Mouse (Mus musculus) T-helper 2 cell (primary cell): ENCODE results near the gene Olfr194.
"Not testable (repeated sequence)": the region's sequence is repeated elsewhere in the genome, so short reads cannot be mapped to it uniquely, and the experiment has no call there.

Experiments
- in situ Hi-C: fragments of 300-600 bp; cut with MboI, MseI; formaldehyde crosslinking; loops from one replicate; pipeline ENCODE4 v1.15.1; 2025; ENCODE audit warnings: high pct_unique_total_duplicates

Gene Olfr194

DNA sequence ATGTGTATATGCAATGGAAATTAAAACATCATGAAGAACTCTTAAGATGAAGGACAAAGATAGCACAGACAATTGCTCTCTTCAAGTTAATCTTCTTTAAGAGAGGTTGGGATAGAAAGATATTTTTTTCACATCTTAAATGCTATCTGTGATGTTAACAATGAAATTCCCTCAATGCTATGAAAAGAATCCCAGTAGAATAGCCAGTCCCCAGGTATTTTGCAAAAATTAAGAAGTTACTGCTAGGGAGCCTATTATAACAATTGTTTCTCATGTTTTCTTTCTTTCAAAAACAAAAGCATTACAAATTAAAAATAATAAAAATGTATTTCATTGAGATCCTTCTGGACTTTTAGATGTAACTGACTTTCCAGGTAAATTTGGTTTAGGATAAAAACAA, at the start of gene Olfr194:
Gene Olfr194, minus strand, starts transcription at position 101 of the 400 bp plus-strand sequence.
- in situ Hi-C loops = no loop called here

- in situ Hi-C loops = no loop called here
These were observed 49.5 kb upstream of the Olfr194 start, which contains the start of gene Olfr196 for GRCm38 (mm10) chr16:59170354-59170753. Gene Olfr196, minus strand, starts transcription at chr16:59170454.

GRCm38 (mm10) chr16:59151996-59152395, 31.1 kb upstream of the Olfr194 start:
- in situ Hi-C loops = no loop called here

GRCm38 (mm10) chr16:59146746-59147145, 25.9 kb upstream of the Olfr194 start, which contains the start of gene Olfr195:
Gene Olfr195, plus strand, starts transcription at chr16:59147046.
- in situ Hi-C loops = no loop called here

DNA sequence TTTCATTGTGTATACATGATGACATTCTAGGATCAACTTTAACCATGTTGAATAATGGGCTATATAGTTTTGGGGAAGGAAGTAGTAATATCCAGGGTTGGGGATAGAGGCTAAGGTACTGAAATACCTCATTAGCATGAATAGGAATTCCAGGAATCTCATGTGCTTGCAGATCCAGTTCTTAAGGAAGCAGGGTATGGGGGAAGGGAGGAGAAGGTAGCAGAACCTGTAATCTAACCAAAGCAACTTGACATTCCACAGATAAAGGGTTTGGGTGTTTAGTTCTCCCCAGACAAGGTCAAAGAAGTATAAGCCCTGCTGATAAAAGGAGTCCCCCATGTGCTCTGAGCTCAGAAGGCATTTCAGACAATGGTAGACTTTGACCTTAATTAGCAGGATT, 20.2 kb upstream of the Olfr194 start:
- in situ Hi-C loops = no loop called here

DNA sequence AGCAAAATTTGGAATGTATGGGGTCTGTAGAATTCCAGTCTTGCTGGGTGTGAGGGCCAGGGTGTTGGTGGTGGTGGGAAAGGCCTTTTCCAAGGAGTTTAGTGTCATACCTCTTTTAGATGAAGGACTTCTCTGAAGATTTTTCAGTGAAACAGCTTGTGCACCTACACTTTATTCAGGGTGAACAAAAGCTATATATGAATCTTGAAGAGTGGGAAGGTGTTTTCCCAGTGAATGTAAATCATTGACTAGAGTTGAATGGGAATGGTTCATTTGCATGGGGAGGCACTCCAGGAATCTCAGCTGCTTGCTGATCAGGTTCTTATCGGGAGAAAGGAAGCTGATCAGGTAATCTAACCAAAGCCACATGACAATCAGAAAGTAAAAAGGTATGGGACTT, 9.9 kb upstream of the Olfr194 start:
- in situ Hi-C loops = no loop called here

GRCm38 (mm10) chr16:59111781-59112180, 9.1 kb downstream of the Olfr194 start, which contains the start of gene Olfr193:
Gene Olfr193, minus strand, starts transcription at chr16:59111881.
- in situ Hi-C loops = no loop called here

- in situ Hi-C loops = not testable (repeated sequence)
These were observed 12.3 kb downstream of the Olfr194 start for GRCm38 (mm10) chr16:59108522-59108921.

DNA sequence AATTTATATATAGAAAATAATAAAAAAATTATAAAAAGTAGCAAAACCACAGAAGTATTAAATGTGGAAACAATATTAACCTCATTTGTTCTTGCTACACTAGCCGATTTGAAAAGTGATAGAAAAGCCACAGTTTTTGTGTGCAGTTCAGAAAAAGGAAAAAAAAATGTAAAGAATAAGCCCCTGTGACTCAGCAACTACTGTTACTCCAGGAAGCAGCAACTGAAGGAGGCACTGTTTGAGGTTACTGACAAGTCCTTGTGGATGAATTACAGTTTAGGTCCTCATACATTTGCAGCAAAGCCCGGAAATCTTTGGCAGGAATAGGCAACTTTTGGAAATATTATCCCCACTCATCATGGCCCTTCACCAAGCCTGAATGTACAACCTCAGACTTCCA, 15.6 kb downstream of the Olfr194 start:
- in situ Hi-C loops = no loop called here

- in situ Hi-C loops = loop anchor here (25.0 kb wide), 1 partner anchor 1198 kb away; no protein-coding TSS in a partner anchor
These were observed 31.1 kb downstream of the Olfr194 start, which contains the start of gene Olfr191 for GRCm38 (mm10) chr16:59089722-59090121. Gene Olfr191, minus strand, starts transcription at chr16:59089822.

DNA sequence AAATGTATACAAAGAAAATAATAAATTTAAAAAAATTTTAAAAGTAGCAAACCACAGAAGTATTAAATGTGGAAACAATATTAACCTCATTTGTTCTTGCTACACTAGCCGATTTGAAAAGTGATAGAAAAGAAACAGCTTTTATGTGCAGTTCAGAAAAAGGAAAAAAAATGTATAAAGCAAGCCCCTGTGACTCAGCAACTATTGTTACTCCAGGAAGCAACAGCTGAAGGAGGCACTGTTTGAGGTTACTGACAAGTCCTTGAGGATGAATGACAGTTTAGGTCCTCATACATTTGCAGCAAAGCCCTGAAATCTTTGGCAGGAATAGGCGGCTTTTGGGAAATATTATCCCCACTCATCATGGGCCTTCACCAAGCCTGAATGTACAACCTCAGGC, 39.8 kb downstream of the Olfr194 start:
- in situ Hi-C loops = loop anchor here (25.0 kb wide), 1 partner anchor 1206 kb away; no protein-coding TSS in a partner anchor

- in situ Hi-C loops = loop anchor here (25.0 kb wide), 1 partner anchor 1209 kb away; no protein-coding TSS in a partner anchor
These were observed 43.0 kb downstream of the Olfr194 start, which contains the start of gene Olfr190 for GRCm38 (mm10) chr16:59077905-59078304. Gene Olfr190, minus strand, starts transcription at chr16:59078005.

- in situ Hi-C loops = no loop called here
These were observed 47.3 kb downstream of the Olfr194 start for GRCm38 (mm10) chr16:59073520-59073919.

GRCm38 (mm10) chr16:59071755-59072154, 49.1 kb downstream of the Olfr194 start:
- in situ Hi-C loops = no loop called here
